12 mouse cellular contexts compared by ENCODE assay signal in the genomic region with DNA sequence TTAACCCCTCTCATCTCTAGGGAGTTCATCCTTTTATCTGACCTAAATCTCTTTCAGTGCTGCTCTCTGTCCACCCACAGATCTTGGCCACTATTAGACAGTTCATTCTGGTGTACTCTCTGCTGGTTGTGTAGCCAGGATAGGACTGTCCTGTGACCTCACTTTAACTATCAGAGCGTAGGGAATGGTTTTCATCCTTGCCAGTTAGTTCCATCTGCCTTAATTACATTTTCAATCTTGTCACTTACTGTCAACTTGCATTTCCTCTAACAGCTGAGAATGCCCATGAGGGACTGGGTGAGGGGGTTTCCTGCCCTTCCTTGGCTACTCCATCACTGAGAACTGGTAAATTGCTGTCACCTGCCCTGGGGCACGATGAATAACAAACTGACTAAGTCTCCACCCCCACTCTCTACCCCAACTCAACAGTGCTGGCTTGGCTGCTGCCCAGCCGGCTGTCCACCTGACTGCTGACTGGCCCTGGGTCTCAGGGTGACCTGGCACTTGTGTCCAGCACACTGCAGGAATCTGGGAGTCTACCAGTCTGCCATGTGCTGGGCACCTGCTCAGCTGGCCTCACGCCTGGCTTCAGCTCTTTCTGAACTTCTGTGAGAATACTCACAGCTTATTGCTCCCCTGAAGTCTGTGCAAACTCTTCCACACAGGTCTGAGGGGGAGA. TPM values are rescaled to one million over a fixed set of nuclear protein-coding genes. Genes with fewer than 3 reads are reported as not detected.
DNase-seq lines count a peak whose midpoint lies in the region; ATAC-seq lines count a peak whose summit lies in the region.
"Had no signal": no experiment of that assay in that cellular context is flagged by ENCODE, and none has a peak within 500 bp of the region (broad histone marks: within the 10 kb centered on the region; RNA-seq: fewer than 3 reads in every experiment).

No protein-coding gene starts in this region.

- no peak overlapping the region for H3K27ac ChIP-seq in forebrain, embryonic 14.5 days (ENCODE audit: low read depth, low read length)

- no peak overlapping the region for H3K9ac ChIP-seq in forebrain, embryonic 14.5 days (ENCODE audit: low read length)

- no peaks in the 10 kb centered on the region for H3K9me3 ChIP-seq in forebrain, embryonic 14.5 days (replicated peaks; ENCODE audit: control insufficient read depth, low read length)

- no peak overlapping the region for H3K4me3 ChIP-seq in forebrain, embryonic 14.5 days (ENCODE audit: low read depth, low read length)

- peak; percentile 45 for DNase-seq in adrenal gland, postnatal 25 days
- DNase-seq in adrenal gland, adult 18-20 months (ENCODE audit: low spot score in 2 of 2): no peak
- peak; percentile 92 for DNase-seq in left cerebral cortex, postnatal 4 days
- DNase-seq in left cerebral cortex, adult 8-10 months (ENCODE audit: low spot score in 2 of 2): no peak
- peak; percentile 98 for DNase-seq in cerebellum, postnatal 10 days
- peak; percentile 24 for DNase-seq in kidney, adult 9 months
- DNase-seq in forebrain, embryonic 14.5 days (ENCODE audit: low spot score): no peak

- no peak overlapping the region for H3K4me2 ChIP-seq in forebrain, embryonic 14.5 days (ENCODE audit: low read length)

- intact Hi-C loops in left cerebral cortex, postnatal 4 days (cut with DNase I): no loop called here

- H3K27me3 ChIP-seq in forebrain, embryonic 14.5 days (replicated peaks; ENCODE audit: control insufficient read depth, insufficient read depth, low read length): no peaks in the 10 kb centered on the region

- 72% methylated on average over 4 of the region's 4 CpGs for WGBS in forebrain, embryonic 14.5 days

- H3K36me3 ChIP-seq in forebrain, embryonic 14.5 days (ENCODE audit: control insufficient read depth, insufficient read depth, low read length): no peaks in the 10 kb centered on the region

- no peaks in the 10 kb centered on the region for H3K4me1 ChIP-seq in forebrain, embryonic 14.5 days (ENCODE audit: control insufficient read depth, insufficient read depth, low read length)

- ATAC-seq in forebrain, embryonic 14.5 days: no peak
- no peak for ATAC-seq in monocyte, adult 5-6 weeks (replicated peaks; ENCODE audit: insufficient number of reproducible peaks, low FRiP score, low TSS enrichment, poor library complexity, severe bottlenecking)

RNA-seq across cellular contexts. Expression of gene Tbc1d21, which starts 39.9 kb away (rescaled TPM):
- total RNA-seq in adrenal gland, postnatal 25 days (2021): not detected in 2 replicates
- total RNA-seq in adrenal gland, adult 18-20 months (2021): not detected
- not detected for total RNA-seq in left cerebral cortex, postnatal 4 days (2021)
- total RNA-seq in left cerebral cortex, adult 8-10 months (2022): not detected
- polyA plus RNA-seq in forebrain, embryonic 14.5 days (2014; fragmentation: Nextera tagmentation; extraction: Ambion mirVana): not detected in 2 replicates
- not detected in 3 replicates for total RNA-seq in monocyte, adult 5-6 weeks (2017)
- total RNA-seq: liver, adult 2 months had no signal
- polyA plus RNA-seq: C2C12; frontal cortex, adult 2 months; large intestine, adult 2 months; liver, adult 2 months had no signal

Comparison
In these comparisons a context has a peak if more than half of its experiments do, and no peak if none do; other contexts are left out.
1. DNase-seq: peak in adrenal gland, postnatal 25 days (single experiment), left cerebral cortex, postnatal 4 days (single experiment), cerebellum, postnatal 10 days (2 of 2) and kidney, adult 9 months (single experiment); none in adrenal gland, adult 18-20 months (0 of 2), left cerebral cortex, adult 8-10 months (0 of 2) and forebrain, embryonic 14.5 days (single experiment).